Mouse (Mus musculus): Measurements from ENCODE around the gene Olfr323. TPM values are rescaled to one million over a fixed set of nuclear protein-coding genes. Genes with fewer than 3 reads are reported as not detected.

The Olfr323 gene
- polyA plus RNA-seq, 1 experiment from 2014 or later: not detected

DNA sequence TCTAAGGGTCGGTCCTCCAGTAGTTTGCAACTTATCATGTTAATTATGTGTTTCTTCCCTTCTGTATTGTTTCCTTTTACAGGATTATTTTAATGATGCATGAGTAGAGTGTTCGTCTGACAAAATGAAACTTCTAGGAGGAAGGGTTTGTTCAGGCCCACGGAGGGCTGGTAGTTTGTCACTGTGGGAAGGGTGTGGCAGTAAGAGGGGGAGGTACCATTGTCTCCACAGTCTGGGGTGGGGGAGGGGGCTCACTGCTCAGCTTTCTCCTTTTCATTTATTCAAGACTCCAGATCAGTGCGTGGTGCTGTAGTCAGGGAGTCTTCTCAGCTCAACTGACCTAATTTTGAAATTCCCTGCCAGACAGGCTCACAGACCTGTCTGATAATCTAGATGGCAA is 4.2 kb downstream of the Olfr323 start:
- no peak for ATAC-seq (ENCODE audit: low FRiP score)
- H3K4me2 ChIP-seq (replicated peaks): no peak overlapping the region
- H3K27ac ChIP-seq: no peak overlapping the region
- H3K4me1 ChIP-seq: no peaks in the 10 kb centered on the region
- no peaks in the 10 kb centered on the region for H3K9me3 ChIP-seq (replicated peaks)
- no peaks in the 10 kb centered on the region for H3K36me3 ChIP-seq
- WGBS: 55% methylated on average over 4 of the region's 4 CpGs
- no peak overlapping the region for H3K4me3 ChIP-seq
- H3K27me3 ChIP-seq: no peaks in the 10 kb centered on the region
- no peak overlapping the region for H3K9ac ChIP-seq

DNA sequence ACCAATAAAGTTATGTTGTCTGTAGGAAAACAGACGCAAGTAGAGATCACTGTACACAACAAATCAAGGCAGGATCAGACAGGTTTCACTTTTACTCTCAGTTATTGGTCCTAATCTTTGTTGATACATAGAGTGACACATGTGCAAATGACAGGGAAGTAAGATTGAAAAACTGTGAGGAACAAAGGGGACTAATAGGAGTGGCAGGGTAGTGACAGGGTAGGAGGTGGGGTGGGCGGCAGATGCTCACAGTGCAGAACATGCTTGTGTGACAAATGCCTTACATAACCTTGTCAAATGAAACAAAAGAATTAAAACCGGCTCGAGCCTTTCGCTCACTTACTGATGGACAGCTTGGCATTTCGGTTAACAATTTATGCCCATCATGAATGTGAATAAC is 11.5 kb downstream of the Olfr323 start:
- Histone ChIP-seq H3K9me3 (replicated peaks) (no peaks in the 10 kb centered on the region), H3K27me3 (no peaks in the 10 kb centered on the region), H3K4me1 (peaks cover 9% of the 10 kb centered on the region), H3K27ac (no peak overlapping the region), H3K4me2 (replicated peaks) (no peak overlapping the region), H3K4me3 (no peak overlapping the region), H3K36me3 (no peaks in the 10 kb centered on the region), H3K9ac (no peak overlapping the region)
- 45% methylated on average over 6 of the region's 6 CpGs for WGBS
- no peak for ATAC-seq (ENCODE audit: low FRiP score)

DNA sequence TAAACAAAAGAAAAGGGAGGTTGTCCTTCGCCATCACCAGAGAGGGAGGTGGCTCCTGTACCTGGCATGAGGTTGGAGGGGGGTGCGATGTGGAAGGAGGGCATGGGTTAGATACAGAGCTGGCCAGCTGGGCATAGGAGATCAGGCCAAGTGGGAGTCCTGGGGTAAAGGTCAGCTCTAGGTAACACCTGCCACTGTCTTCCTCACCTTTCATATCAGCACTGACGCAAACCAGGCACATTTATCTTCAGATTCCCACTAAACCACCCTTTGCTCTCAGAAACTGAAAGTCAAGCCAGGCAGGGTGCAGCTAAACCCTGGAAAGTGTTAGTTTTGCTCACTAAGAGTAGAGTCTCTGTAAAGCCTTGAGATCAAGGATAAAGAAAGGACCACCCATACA is 11.9 kb downstream of the Olfr323 start:
- no peaks in the 10 kb centered on the region for H3K36me3 ChIP-seq
- no peak overlapping the region for H3K4me3 ChIP-seq
- no peak overlapping the region for H3K4me2 ChIP-seq (replicated peaks)
- no peaks in the 10 kb centered on the region for H3K9me3 ChIP-seq (replicated peaks)
- no peak overlapping the region for H3K27ac ChIP-seq
- no peaks in the 10 kb centered on the region for H3K27me3 ChIP-seq
- no peak for ATAC-seq (ENCODE audit: low FRiP score)
- no peak overlapping the region for H3K9ac ChIP-seq
- H3K4me1 ChIP-seq: peaks cover 9% of the 10 kb centered on the region
- WGBS: 76% methylated on average over 3 of the region's 3 CpGs

DNA sequence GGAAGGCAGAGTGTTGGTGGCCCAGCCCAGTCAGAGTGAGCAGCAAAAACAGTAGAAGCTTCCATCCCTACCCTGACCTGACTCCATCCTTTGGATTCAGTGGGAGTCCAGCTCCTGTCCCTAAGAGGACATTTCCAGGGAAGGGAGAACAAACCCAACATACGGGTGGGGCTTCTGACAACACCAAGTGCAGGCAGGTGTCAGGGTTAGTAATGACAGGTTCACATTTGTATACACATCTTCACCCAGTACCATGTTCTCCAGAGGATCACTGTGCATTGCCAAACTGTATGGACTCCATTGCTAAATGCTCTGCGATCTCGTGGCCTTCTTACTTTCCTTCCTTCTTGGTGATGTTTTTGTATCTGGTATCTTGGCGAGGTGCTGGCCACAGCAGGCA is 14.3 kb downstream of the Olfr323 start, which contains the start of gene 2210407C18Rik:
TSS of gene 2210407C18Rik (minus strand) at position 101 of the 400 bp plus-strand sequence.
- Histone ChIP-seq H3K27me3 (no peaks in the 10 kb centered on the region), H3K36me3 (no peaks in the 10 kb centered on the region), H3K9ac (no peak within 1 kb of the TSS), H3K4me3 (no peak within 1 kb of the TSS), H3K4me2 (replicated peaks) (no peak within 1 kb of the TSS), H3K27ac (no peak within 1 kb of the TSS), H3K4me1 (peaks cover 9% of the 10 kb centered on the region), H3K9me3 (replicated peaks) (no peaks in the 10 kb centered on the region)
- 89% methylated on average over 4 of the region's 4 CpGs for WGBS
- no peak for ATAC-seq (ENCODE audit: low FRiP score)

DNA sequence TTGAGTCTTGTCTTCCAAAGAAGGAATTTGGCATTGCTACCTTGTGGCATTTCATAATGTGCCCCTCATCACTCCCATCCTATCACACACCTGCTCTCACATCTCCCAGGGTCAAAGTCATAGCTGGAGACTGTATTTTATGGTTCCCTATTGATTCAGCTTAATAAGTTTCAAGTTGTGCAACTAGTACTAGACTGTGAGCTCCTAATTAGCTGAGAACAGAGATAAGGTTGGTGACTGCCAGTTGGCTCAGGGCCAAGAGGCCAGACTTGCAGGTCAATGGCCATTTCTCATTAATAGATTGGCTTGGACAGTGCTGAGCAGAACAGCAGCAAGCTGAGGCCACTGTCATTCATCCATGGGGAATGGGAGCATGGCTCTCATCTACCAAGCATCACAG is 15.8 kb downstream of the Olfr323 start:
- no peak overlapping the region for H3K4me2 ChIP-seq (replicated peaks)
- no peaks in the 10 kb centered on the region for H3K27me3 ChIP-seq
- no peak overlapping the region for H3K4me3 ChIP-seq
- no peaks in the 10 kb centered on the region for H3K9me3 ChIP-seq (replicated peaks)
- no peak overlapping the region for H3K9ac ChIP-seq
- peaks cover 9% of the 10 kb centered on the region for H3K4me1 ChIP-seq
- no peaks in the 10 kb centered on the region for H3K36me3 ChIP-seq
- H3K27ac ChIP-seq: no peak overlapping the region
- ATAC-seq (ENCODE audit: low FRiP score): no peak

DNA sequence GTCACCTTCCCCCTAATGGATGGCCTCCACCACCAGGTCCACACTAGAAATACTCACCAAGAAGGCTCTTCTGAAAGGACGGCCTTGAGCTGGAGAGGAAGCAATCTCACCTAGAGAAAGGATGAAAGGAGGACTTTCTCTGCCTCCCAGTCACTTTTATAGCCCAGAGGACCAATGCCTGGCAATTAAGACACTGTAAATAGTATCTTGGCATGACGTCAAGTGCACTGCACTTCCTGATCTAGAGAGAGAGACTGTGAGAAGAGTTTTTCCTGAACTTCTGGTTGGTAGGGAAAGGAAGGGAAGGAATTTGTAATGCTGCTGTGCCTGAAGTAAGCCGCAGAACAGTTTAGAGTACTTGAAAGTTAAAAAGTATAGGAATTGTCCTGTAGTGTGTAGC is 16.9 kb downstream of the Olfr323 start:
- peaks cover 3% of the 10 kb centered on the region; the same call in 1 of the 2 replicates for H3K4me1 ChIP-seq
- H3K9me3 ChIP-seq (replicated peaks): no peaks in the 10 kb centered on the region
- WGBS: 91% methylated on average over 3 of the region's 3 CpGs
- no peak overlapping the region for H3K4me3 ChIP-seq
- ATAC-seq (ENCODE audit: low FRiP score): no peak
- no peak overlapping the region for H3K27ac ChIP-seq
- H3K9ac ChIP-seq: no peak overlapping the region
- H3K27me3 ChIP-seq: no peaks in the 10 kb centered on the region
- no peaks in the 10 kb centered on the region for H3K36me3 ChIP-seq
- no peak overlapping the region for H3K4me2 ChIP-seq (replicated peaks)

DNA sequence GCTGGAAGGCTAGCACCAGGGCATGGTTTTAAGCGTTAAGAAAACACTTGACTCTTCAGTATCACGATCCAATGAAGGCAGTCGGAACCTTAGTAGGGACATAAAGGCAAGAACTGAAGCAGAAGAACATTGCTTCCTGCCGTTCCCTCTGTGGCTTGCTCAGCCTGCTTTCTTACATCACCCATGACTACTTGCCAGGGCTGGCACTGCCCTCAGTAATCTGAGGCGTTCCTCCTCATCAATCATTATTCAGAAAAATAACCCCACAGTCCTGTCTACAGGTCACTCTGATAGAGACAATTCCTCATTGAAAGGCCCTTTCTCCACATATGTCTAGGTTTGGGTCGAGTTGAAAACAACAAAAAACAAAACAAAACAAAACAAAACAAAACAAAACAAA is 23.3 kb downstream of the Olfr323 start:
- Histone ChIP-seq H3K27ac (no peak overlapping the region), H3K27me3 (no peaks in the 10 kb centered on the region), H3K36me3 (no peaks in the 10 kb centered on the region), H3K4me3 (no peak overlapping the region), H3K4me2 (replicated peaks) (no peak overlapping the region), H3K4me1 (no peaks in the 10 kb centered on the region), H3K9ac (no peak overlapping the region), H3K9me3 (replicated peaks) (no peaks in the 10 kb centered on the region)
- no peak for ATAC-seq (ENCODE audit: low FRiP score)
- WGBS: 77% methylated on average over 6 of the region's 6 CpGs

DNA sequence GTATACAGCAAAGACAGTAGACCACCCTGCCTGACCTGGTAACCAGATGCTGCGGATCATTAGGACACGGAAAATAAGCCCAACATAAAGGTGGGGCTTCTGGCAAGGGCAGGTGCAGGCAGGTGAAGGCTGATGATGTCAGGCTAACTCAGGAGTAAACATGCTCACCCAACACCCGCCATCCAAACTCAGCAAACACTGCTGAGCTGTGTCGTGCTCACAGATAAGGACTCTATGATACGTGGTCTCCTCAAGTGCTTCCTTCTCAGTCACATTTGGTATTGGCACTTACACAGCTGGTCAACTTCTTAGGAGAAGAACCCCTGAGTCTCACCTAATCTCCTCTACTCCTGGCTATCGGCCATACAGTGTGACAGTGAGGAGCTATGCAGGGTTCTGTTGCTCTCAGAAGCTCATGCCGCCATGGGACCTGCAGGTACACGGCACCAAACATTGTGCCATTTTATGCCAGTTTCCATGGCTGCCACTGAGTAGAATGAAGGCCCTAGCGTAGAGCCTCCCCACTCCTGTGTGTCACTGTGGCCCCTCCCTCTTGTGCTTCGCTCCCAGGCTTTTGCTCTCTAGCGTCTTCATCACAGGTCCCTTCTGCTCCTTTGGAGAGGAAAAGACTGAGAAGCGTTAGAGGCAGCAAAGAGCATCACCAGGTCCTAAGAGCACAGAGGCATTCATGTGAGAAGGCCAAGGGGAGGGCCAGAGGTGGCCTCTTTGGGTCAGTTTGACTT is 24.0 kb downstream of the Olfr323 start:
- WGBS: 94% methylated on average over 12 of the region's 12 CpGs
- ATAC-seq (ENCODE audit: low FRiP score): no peak
- H3K9ac ChIP-seq: no peak overlapping the region

DNA sequence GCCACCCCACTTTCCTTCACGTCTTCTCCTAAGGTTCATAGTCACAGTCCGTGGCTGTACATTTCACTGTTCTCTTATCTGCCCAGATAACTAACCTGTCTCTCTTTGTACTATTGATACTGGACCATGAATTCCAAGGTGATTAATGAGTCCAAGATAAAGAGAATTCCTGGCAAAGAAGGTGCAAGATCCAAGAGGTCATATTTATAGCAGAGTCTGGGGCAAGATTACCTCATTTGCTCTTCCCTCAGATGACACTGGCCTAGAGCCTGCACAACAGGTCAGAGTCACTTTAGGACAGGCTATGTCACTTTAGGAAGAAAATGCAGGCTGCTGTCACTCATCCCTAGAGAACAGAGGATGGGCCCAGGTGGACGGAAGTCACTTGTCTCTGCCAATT is 25.1 kb downstream of the Olfr323 start:
- Histone ChIP-seq H3K36me3 (no peaks in the 10 kb centered on the region), H3K4me1 (no peaks in the 10 kb centered on the region), H3K9ac (no peak overlapping the region), H3K4me3 (no peak overlapping the region), H3K4me2 (replicated peaks) (no peak overlapping the region), H3K9me3 (replicated peaks) (no peaks in the 10 kb centered on the region), H3K27me3 (no peaks in the 10 kb centered on the region), H3K27ac (no peak overlapping the region)
- 85% methylated on average over 3 of the region's 3 CpGs for WGBS
- ATAC-seq (ENCODE audit: low FRiP score): no peak

More for the DNA sequence above, 24.0 kb downstream of the Olfr323 start:
- Histone ChIP-seq H3K4me2 (replicated peaks) (no peak overlapping the region), H3K27ac (no peak overlapping the region), H3K4me3 (no peak overlapping the region), H3K27me3 (no peaks in the 10 kb centered on the region), H3K9me3 (replicated peaks) (no peaks in the 10 kb centered on the region), H3K36me3 (no peaks in the 10 kb centered on the region), H3K4me1 (no peaks in the 10 kb centered on the region)

DNA sequence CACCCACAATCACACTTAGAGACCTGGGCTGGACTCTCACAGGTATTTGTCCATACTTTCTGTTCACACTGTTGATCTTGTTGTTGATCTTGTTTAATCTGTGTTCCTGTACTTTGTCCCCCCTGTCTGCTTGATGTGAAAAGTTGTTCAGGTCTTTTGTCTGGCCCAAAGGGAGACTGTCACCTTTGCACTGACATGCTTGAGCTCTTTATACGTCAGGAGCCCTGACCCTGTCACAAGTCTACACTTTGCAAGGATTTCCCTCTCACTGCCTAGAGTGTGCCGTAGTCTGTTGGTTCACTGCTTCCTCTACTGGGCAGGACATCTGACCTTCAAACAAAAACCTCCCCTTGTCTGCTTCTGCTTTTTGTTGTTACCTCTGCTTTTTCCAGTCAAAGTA is 25.6 kb downstream of the Olfr323 start:
- Histone ChIP-seq H3K9me3 (replicated peaks) (no peaks in the 10 kb centered on the region), H3K4me2 (replicated peaks) (no peak overlapping the region), H3K27ac (no peak overlapping the region), H3K27me3 (no peaks in the 10 kb centered on the region), H3K4me3 (no peak overlapping the region), H3K4me1 (no peaks in the 10 kb centered on the region), H3K36me3 (no peaks in the 10 kb centered on the region), H3K9ac (no peak overlapping the region)
- 58% methylated on average over 2 of the region's 2 CpGs for WGBS
- no peak for ATAC-seq (ENCODE audit: low FRiP score)

DNA sequence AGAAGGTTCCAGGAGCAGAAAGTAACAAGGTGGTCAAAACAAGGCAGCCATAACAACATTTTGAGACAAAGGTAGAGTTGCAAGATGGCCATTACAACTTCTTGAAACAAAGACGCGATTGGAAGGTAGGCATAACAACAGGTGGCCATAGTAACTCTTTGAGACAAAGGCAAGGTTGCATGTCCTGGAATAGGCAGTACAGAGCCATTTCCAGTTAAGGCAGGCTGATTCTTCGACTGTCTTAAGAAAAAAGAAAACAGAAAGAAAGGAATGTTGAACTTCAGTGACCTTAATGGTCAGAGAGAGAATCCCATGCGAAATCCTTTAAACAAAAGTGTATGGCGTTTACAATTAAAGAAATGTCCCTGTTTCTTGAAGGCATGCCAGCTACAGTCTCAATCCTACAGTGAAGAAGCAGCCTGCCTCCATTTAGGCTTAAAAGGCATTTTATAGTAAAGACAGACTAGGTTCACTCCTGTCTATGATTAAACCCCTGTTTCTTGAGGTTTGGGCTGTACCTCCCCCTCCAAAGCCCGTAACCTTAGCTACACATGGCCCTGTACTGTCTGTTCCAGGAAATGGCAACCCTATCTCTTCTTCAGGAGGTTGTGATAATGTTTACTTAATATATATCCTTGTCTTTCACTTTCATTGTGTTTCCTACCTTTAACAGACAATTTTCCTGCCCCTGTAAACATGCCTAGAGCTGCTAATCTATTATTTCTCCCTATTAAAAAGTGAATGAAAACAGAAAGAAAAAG is 27.3 kb downstream of the Olfr323 start:
- H3K27ac ChIP-seq: no peak overlapping the region
- no peaks in the 10 kb centered on the region for H3K9me3 ChIP-seq (replicated peaks)
- no peak overlapping the region for H3K9ac ChIP-seq
- H3K4me3 ChIP-seq: no peak overlapping the region
- no peak for ATAC-seq (ENCODE audit: low FRiP score)
- 82% methylated on average over 6 of the region's 6 CpGs for WGBS
- no peaks in the 10 kb centered on the region for H3K4me1 ChIP-seq
- H3K4me2 ChIP-seq (replicated peaks): no peak overlapping the region
- no peaks in the 10 kb centered on the region for H3K27me3 ChIP-seq
- no peaks in the 10 kb centered on the region for H3K36me3 ChIP-seq

DNA sequence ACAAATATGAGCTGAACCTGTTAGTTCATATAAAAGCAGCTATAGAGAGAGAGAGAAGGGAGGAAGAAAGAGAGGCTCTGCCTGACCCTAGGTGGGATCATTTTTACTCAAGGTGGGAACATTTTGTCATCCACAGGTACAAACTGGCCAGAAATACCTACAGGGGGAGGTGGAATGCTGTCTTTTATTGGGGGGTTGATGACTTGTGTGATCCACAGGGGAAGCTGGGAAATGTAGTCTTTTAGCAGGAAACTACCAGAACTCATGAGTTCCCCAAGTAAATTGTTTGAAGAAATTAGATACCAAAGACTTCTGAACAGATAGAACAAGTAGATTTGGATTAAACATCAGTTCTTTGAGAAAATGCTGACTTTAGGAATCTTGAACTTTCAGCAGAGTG is 28.2 kb downstream of the Olfr323 start:
- H3K9me3 ChIP-seq (replicated peaks): no peaks in the 10 kb centered on the region
- no peak overlapping the region for H3K27ac ChIP-seq
- no peaks in the 10 kb centered on the region for H3K4me1 ChIP-seq
- no peaks in the 10 kb centered on the region for H3K27me3 ChIP-seq
- no peak overlapping the region for H3K4me2 ChIP-seq (replicated peaks)
- no peaks in the 10 kb centered on the region for H3K36me3 ChIP-seq
- H3K4me3 ChIP-seq: no peak overlapping the region
- H3K9ac ChIP-seq: no peak overlapping the region
- no peak for ATAC-seq (ENCODE audit: low FRiP score)

DNA sequence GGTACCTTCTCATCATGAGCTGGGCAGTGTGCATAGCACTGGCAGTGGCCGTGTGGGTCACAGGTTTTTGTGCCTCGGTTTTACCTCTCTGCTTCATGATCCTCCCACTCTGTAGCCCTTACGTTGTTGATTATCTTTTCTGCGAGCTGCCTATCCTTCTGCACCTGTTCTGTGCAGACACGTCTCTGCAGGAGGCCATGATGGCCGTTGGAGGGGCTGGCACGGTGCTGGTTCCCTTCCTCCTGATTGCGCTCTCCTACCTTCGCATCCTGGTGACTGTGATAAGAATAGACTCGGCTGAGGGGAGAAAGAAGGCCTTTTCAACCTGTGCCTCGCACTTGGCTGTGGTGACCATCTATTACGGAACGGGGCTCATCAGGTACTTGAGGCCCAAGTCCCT is 32.5 kb downstream of the Olfr323 start:
- no peaks in the 10 kb centered on the region for H3K4me1 ChIP-seq
- no peak overlapping the region for H3K4me3 ChIP-seq
- H3K27me3 ChIP-seq: no peaks in the 10 kb centered on the region
- no peak overlapping the region for H3K9ac ChIP-seq
- no peaks in the 10 kb centered on the region for H3K36me3 ChIP-seq
- H3K4me2 ChIP-seq (replicated peaks): no peak overlapping the region
- H3K27ac ChIP-seq: no peak overlapping the region
- ATAC-seq (ENCODE audit: low FRiP score): no peak
- 86% methylated on average over 13 of the region's 13 CpGs for WGBS
- no peaks in the 10 kb centered on the region for H3K9me3 ChIP-seq (replicated peaks)
